Mouse (Mus musculus): ENCODE results near the gene Klk6. TPM values are rescaled to one million over a fixed set of nuclear protein-coding genes. Genes with fewer than 3 reads are reported as not detected.

Gene Klk6
- 0.22 TPM in 1 of 2 replicates, not detected in the other for polyA plus RNA-seq (2012; rRNA removed)

GRCm38 (mm10) chr7:43824199-43824598, at the start of gene Klk6:
Gene Klk6, plus strand, starts transcription at chr7:43824499.
- 77% methylated on average over 10 of the region's 10 CpGs for WGBS
- Histone ChIP-seq H3K36me3 (ENCODE audit: control insufficient read depth, insufficient read depth, low read length) (no peaks in the 10 kb centered on the region), H3K4me3 (ENCODE audit: low read depth, low read length) (no peak within 1 kb of the TSS), H3K27ac (ENCODE audit: insufficient read depth, low read depth, low read length) (no peak within 1 kb of the TSS), H3K4me1 (ENCODE audit: control insufficient read depth, insufficient read depth, insufficient read length, low read length) (no peaks in the 10 kb centered on the region), H3K27me3 (ENCODE audit: control insufficient read depth, insufficient read depth, low read length) (no peaks in the 10 kb centered on the region)
- TF ChIP-seq POLR2A (IDR thresholded peaks at IDR 0.05; ENCODE audit: low read depth, low read length), result no peak

- no peaks in the 10 kb centered on the region for H3K27me3 ChIP-seq (ENCODE audit: control insufficient read depth, insufficient read depth, low read length)
- WGBS, result 50% methylated on average over 6 of the region's 6 CpGs
- TF ChIP-seq POLR2A (IDR thresholded peaks at IDR 0.05; ENCODE audit: low read depth, low read length) (no peak), CTCF (IDR thresholded peaks at IDR 0.05; ENCODE audit: extremely low read depth, insufficient read length, insufficient replicate concordance, low read depth, low read length) (no peak)
- H3K27ac ChIP-seq (ENCODE audit: insufficient read depth, low read depth, low read length), result no peak overlapping the region
- H3K4me1 ChIP-seq (ENCODE audit: control insufficient read depth, insufficient read depth, insufficient read length, low read length), result no peaks in the 10 kb centered on the region
- H3K36me3 ChIP-seq (ENCODE audit: control insufficient read depth, insufficient read depth, low read length), result no peaks in the 10 kb centered on the region
- H3K4me3 ChIP-seq (ENCODE audit: low read depth, low read length), result no peak overlapping the region
Measured at GRCm38 (mm10) chr7:43774802-43775201, 49.5 kb upstream of the Klk6 start.

DNA sequence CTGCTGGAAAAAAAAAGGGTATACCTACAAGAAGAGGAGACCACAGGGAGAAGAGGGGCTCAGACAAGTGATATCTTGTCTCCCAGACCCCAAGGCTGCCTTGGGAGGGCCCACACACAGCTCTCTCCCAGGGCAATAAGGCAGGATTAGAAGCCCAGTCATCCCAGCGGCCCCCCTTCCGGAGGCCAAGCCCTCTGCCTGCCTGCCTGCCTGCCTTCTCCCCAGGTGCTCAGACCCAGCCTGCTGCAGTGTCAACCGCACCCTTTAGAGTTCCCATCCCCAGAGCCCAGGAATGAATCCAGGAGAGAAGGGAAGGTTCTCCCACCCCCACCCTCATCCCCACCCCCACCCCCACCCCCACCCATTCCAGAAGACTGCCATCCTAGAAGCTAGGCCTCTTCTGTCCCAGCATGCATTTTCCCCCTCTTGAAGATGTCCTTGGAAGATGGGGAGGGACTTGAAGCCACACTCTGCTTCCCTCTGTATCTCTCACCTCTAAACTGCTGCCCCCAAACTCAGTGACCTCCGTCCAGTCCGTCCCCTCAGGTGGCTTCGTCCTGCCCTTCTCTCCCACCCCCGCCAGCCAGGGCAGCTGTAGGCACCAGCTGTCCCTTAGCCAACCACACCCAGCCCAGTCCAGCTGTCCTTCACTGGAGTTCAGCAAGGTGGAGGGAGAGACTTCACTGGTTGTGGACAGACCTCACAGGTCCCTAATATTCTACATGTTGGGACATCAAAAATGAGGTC, 48.8 kb upstream of the Klk6 start:
- Histone ChIP-seq H3K4me1 (ENCODE audit: control insufficient read depth, insufficient read depth, insufficient read length, low read length) (no peaks in the 10 kb centered on the region), H3K27ac (ENCODE audit: insufficient read depth, low read depth, low read length) (no peak overlapping the region), H3K27me3 (ENCODE audit: control insufficient read depth, insufficient read depth, low read length) (no peaks in the 10 kb centered on the region), H3K4me3 (ENCODE audit: low read depth, low read length) (no peak overlapping the region), H3K36me3 (ENCODE audit: control insufficient read depth, insufficient read depth, low read length) (no peaks in the 10 kb centered on the region)
- 49% methylated on average over 7 of the region's 7 CpGs for WGBS
- TF ChIP-seq CTCF (IDR thresholded peaks at IDR 0.05; ENCODE audit: extremely low read depth, insufficient read length, insufficient replicate concordance, low read depth, low read length) (no peak), POLR2A (IDR thresholded peaks at IDR 0.05; ENCODE audit: low read depth, low read length) (no peak)

- 83% methylated on average over 5 of the region's 5 CpGs for WGBS
- no peak for TF ChIP-seq CTCF (IDR thresholded peaks at IDR 0.05; ENCODE audit: extremely low read depth, insufficient read length, insufficient replicate concordance, low read depth, low read length)
- no peak for TF ChIP-seq POLR2A (IDR thresholded peaks at IDR 0.05; ENCODE audit: low read depth, low read length)
- no peaks in the 10 kb centered on the region for H3K27me3 ChIP-seq (ENCODE audit: control insufficient read depth, insufficient read depth, low read length)
- no peak overlapping the region for H3K4me3 ChIP-seq (ENCODE audit: low read depth, low read length)
- H3K36me3 ChIP-seq (ENCODE audit: control insufficient read depth, insufficient read depth, low read length), result no peaks in the 10 kb centered on the region
- H3K27ac ChIP-seq (ENCODE audit: insufficient read depth, low read depth, low read length), result no peak overlapping the region
- H3K4me1 ChIP-seq (ENCODE audit: control insufficient read depth, insufficient read depth, insufficient read length, low read length), result no peaks in the 10 kb centered on the region
Measured at GRCm38 (mm10) chr7:43776506-43776905, 47.8 kb upstream of the Klk6 start.

DNA sequence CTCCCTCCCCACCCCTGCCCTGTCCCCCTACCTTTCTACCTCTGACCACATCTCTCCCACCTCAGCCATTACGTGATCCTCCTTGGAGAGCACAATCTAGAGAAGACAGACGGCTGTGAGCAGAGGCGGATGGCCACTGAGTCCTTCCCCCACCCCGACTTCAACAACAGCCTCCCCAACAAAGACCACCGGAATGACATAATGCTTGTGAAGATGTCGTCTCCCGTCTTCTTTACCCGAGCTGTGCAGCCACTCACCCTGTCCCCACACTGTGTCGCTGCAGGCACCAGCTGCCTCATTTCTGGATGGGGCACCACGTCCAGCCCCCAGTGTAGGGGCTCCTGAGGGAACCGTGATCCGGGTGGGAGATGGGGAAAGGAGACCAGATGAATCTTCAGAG, 46.9 kb upstream of the Klk6 start:
- no peaks in the 10 kb centered on the region for H3K27me3 ChIP-seq (ENCODE audit: control insufficient read depth, insufficient read depth, low read length)
- no peak overlapping the region for H3K27ac ChIP-seq (ENCODE audit: insufficient read depth, low read depth, low read length)
- TF ChIP-seq CTCF (IDR thresholded peaks at IDR 0.05; ENCODE audit: extremely low read depth, insufficient read length, insufficient replicate concordance, low read depth, low read length), result no peak
- TF ChIP-seq POLR2A (IDR thresholded peaks at IDR 0.05; ENCODE audit: low read depth, low read length), result no peak
- H3K4me3 ChIP-seq (ENCODE audit: low read depth, low read length), result no peak overlapping the region
- no peaks in the 10 kb centered on the region for H3K36me3 ChIP-seq (ENCODE audit: control insufficient read depth, insufficient read depth, low read length)
- 88% methylated on average over 12 of the region's 12 CpGs for WGBS
- no peaks in the 10 kb centered on the region for H3K4me1 ChIP-seq (ENCODE audit: control insufficient read depth, insufficient read depth, insufficient read length, low read length)

DNA sequence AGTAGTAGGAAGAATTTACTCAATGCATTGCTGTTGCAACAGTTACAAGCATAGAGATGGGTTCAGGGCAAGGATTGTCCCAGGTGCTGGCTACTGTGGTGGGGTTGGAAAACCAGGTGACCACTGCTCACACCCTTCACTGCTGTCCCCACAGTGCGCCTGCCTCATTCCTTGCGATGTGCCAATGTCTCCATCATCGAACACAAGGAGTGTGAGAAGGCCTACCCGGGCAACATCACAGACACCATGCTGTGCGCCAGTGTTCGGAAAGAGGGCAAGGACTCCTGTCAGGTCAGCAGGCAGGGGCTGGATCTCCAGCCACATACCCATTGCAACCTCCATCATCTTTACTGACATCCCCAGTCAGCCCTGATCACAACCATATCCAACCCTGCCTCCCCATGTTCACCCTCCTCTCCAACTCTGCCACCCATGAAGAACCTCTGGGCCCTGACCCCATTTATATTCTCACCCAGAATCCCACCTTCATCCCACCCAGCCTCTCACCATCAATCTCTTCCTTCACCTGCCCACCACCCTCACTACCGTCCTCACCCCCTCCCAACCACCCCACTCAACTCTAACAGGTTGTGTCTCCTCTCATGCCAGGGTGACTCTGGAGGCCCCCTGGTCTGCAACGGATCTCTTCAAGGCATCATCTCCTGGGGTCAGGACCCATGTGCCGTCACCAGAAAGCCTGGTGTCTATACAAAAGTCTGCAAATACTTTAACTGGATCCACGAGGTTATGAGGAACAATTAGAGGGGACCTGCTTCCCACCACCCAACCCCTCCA, 45.9 kb upstream of the Klk6 start:
- Histone ChIP-seq H3K27me3 (ENCODE audit: control insufficient read depth, insufficient read depth, low read length) (no peaks in the 10 kb centered on the region), H3K4me3 (ENCODE audit: low read depth, low read length) (no peak overlapping the region), H3K36me3 (ENCODE audit: control insufficient read depth, insufficient read depth, low read length) (no peaks in the 10 kb centered on the region), H3K4me1 (ENCODE audit: control insufficient read depth, insufficient read depth, insufficient read length, low read length) (0 out of 2 replicates have a peak, but pooled peaks cover 2% of the 10 kb centered on the region), H3K27ac (ENCODE audit: insufficient read depth, low read depth, low read length) (no peak overlapping the region)
- WGBS, result 90% methylated on average over 10 of the region's 10 CpGs
- TF ChIP-seq CTCF (IDR thresholded peaks at IDR 0.05; ENCODE audit: extremely low read depth, insufficient read length, insufficient replicate concordance, low read depth, low read length) (no peak), POLR2A (IDR thresholded peaks at IDR 0.05; ENCODE audit: low read depth, low read length) (no peak)

DNA sequence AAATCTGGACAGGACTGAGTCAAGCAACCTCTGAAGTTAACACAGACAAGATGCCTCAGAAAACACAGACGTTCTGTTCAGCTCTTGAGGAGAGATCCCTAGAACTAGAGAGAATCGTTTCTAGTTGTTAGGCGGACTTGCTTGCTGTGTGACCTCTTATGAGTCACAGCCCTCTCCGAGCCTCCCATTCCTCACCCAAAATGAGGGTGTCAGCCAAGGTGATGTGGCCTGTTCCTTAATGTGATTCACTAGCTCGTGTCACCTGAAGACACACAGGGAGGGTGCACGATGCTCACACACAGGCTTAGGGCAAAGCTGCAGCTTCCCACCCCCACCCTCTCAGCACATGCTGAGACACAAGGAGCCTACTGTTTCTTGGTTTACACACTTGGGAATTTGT, 44.1 kb upstream of the Klk6 start:
- no peak overlapping the region for H3K27ac ChIP-seq (ENCODE audit: insufficient read depth, low read depth, low read length)
- H3K36me3 ChIP-seq (ENCODE audit: control insufficient read depth, insufficient read depth, low read length), result no peaks in the 10 kb centered on the region
- H3K27me3 ChIP-seq (ENCODE audit: control insufficient read depth, insufficient read depth, low read length), result no peaks in the 10 kb centered on the region
- WGBS, result 42% methylated on average over 6 of the region's 6 CpGs
- TF ChIP-seq CTCF (IDR thresholded peaks at IDR 0.05; ENCODE audit: extremely low read depth, insufficient read length, insufficient replicate concordance, low read depth, low read length), result no peak
- no peak for TF ChIP-seq POLR2A (IDR thresholded peaks at IDR 0.05; ENCODE audit: low read depth, low read length)
- H3K4me1 ChIP-seq (ENCODE audit: control insufficient read depth, insufficient read depth, insufficient read length, low read length), result 0 out of 2 replicates have a peak, but pooled peaks cover 2% of the 10 kb centered on the region
- no peak overlapping the region for H3K4me3 ChIP-seq (ENCODE audit: low read depth, low read length)

All from small intestine, adult 2 months (tissue).